Mouse (Mus musculus) T-helper 1 cell (primary cell): ENCODE results near the gene Ankrd37.

Source experiments
- in situ Hi-C: fragments of 300-600 bp; cut with MboI, MseI; formaldehyde crosslinking; loops from one replicate; pipeline ENCODE4 v1.15.1; 2025; ENCODE audit warnings: high pct_unique_total_duplicates

Ankrd37 gene

DNA sequence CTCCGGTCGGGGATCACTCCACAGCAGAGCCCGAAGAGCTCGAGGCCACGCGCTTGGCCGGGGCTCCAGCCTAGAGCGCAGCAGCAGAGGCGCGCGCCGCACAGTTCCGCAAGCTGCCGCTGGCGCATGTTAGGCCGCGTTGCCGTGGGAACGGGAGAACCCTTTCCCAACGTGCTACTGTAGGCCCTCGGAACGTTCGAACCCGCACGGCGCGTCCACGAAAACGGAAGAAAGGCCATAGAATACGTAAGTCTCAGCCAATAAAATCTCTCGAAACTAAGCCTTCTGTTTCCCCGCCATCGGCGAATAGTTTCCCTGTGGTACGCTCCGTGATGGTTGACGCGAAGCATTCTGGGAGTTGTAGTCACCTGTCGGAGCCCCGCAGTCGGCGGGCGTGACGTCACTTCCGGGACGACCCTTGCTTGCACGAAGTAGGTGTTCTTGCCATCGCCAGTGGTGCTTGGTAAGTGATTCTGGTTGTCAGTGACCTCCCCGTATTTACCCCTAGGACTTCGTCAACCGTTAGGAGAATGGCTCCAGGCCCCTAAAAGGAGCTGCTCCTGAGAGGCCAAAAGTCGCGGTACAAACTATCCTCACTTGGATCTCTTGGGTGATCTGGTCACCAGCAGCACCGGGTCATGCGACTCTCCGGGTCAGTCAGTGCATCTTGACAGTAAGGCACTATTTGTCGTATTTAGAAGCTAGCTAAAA, 30.2 kb downstream of the Ankrd37 start, which contains the start of the genes 1700029J07Rik and Ufsp2:
Gene 1700029J07Rik, minus strand, starts transcription at position 127 of the 711 bp plus-strand sequence.
Gene Ufsp2, plus strand, starts transcription at position 403 of the 711 bp plus-strand sequence.
- in situ Hi-C loops = loop anchor here (25.0 kb wide), 2 partner anchors 1562 to 1737 kb away; partner anchors contain the start of genes Cdkn2aip, Rwdd4a and Trappc11

DNA sequence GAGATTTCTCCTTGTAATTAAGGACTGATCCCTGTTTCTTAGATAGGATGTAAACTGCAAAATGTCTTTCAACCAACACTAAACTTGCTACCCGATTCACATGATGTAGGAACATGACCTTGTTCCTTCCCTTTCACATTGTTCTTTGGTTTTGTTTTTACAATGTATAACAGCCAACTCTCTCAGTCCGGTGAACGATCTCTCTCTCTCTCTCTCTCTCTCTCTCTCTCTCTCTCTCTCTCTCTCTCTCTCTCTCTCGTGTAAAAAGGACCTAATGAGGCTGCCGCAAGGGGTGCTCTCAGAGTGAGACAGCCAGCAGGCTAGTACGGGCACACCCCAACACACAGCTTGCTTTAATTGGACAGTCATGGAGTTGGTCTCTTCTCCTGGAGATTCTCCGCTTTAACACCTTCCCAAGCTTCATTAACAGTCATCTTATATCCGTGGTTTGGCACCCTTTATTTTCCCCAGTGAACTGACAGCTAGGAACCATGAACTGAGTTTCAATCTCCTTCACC, 31.5 kb downstream of the Ankrd37 start:
- in situ Hi-C loops = no loop called here

- in situ Hi-C loops = no loop called here
Observed at GRCm38 (mm10) chr8:45970894-45971293, 34.6 kb downstream of the Ankrd37 start.

DNA sequence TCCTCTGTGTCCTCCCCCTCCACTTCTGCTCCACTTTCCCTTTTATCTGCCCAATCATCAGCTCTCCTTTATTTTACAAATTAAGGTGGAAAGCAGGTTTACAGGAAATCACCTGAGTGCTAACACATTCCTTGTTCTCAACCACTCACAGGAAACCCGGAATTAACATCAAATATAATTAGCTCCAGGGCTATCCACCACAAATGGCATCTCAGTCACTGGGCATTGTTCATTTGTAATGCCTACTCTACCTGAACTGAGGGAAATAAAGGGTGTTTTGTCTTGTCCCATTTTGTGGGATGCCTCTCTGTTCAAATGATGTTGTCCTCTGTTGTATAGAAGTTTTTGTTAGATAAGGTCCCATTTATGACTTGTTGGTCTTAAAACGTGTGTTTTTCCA, 54.9 kb downstream of the Ankrd37 start:
- in situ Hi-C loops = no loop called here
